Mouse (Mus musculus): Measurements from ENCODE around the gene Grin2a. TPM values are rescaled to one million over a fixed set of nuclear protein-coding genes. Genes with fewer than 3 reads are reported as not detected.

The Grin2a gene
- total RNA-seq, 2 experiments from 2014 or later: 0.10 to 0.17 TPM

DNA sequence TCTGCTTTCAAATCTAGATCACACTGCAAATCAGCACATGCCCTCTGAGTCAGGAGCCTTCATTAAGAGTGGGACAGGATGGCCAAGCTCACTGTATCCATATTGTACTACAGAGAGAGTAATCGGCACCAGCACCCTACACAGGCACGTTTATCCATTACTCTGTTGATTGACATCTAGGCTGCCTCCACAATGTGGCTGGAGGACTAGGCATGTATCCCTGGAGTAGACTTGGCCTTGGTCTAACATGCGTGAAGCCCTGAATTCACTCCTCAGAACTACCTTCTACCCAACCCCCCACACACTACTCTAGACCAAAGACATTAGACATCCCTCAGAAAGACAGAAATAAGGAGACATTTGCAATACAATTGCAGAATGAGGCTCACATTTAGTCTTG, 227.4 kb downstream of the Grin2a start:
- intact Hi-C loops (cut with DNase I): no loop called here
- no peak for DNase-seq

DNA sequence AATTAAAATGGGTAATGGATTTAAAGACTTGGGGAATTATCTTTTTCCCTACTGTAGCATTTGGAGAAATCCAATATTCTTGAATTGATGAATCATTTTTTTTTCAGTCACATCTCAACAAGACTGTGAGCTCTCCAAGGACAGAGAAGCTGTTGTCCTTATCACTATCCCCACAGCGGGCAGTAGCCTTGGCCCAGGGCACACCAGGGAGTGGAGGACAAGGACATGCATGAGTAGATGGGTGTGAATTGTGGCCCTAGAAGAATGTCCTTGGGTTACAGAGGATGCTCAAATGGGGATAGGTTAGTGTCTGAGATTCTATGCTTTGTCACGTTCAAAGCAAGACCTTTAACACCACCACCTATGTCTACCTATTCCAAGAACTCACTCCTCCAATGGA, 231.3 kb downstream of the Grin2a start:
- DNase-seq: no peak
- intact Hi-C loops (cut with DNase I): no loop called here

DNA sequence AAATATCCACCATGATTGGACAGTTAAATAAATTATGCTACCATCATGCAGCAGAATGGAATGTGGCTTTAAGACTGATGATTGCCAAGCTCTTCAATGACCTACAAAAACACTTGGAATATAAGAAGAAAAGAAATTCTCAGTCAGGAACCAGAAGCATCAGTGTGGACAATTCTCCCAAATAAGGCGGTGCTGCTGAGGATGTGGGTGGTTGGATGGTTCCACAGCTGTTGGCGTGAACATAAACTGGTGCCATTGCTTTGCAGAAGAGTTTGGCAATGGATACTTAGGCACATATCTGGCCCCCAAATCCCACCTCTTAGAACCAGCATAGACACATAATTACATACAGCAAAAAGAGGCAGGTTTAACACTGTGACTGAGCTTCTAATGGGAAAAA, 235.0 kb downstream of the Grin2a start:
- no peak for DNase-seq
- intact Hi-C loops (cut with DNase I): no loop called here

DNA sequence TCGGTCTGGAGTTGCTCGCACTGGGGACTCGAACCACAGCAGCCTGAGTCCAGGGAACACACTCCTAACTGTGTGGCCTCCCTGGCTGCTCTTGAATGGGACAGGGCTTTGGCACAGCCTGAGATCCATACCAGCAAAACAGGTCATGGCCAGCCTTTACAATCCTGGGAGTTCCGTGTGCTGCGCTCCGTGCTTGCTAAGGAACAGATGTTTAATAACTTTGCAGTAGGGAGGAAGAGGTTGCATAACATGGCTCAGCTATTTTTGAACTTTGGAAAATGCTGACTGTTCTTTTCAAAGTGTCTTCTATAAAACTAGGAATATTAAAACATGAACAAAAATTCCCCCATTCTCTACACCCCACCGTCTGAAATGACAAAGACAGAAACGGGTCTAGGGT, 238.5 kb downstream of the Grin2a start:
- no peak for DNase-seq
- intact Hi-C loops (cut with DNase I): no loop called here

DNA sequence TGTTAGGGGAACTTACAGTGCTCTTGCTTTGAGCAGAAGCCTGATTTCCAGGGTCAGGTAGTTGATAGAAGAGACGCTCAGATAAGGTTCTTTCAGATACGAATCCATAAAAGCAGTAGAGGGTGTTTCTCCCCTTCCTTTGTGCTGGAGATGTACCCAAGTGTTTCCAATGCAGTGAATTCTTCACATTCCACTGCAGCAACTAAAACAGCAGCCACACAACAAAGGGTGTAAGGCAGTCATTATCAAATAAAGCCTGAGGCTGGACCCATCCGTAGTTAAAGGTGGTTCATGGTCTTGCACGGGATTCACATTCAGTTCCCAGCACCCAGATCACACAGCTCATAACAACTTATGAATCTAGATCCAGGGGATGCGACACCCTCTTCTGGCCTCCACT, 241.3 kb downstream of the Grin2a start:
- no peak for DNase-seq

DNA sequence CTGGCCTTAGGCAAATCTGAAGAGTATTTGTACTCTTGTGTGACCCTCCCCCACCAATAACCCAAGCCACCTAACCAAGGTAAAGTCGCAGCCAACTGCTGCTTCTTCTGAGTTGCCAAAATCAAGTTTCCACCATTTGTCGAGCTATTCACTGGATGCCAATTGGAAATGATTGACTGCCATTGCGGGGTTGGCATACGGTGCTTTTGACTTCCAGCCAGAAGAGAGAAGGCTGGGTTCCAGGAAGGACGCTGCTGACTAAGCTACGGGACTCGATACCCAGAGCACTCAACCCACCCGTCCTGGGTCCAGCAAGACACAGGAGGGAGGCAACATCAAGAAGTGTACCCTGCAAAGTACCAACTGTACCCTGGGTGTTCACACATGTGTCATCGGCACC, 242.3 kb downstream of the Grin2a start:
- intact Hi-C loops (cut with DNase I): no loop called here
- no peak for DNase-seq

More for the DNA sequence above, 241.3 kb downstream of the Grin2a start:
- intact Hi-C loops (cut with DNase I): no loop called here

DNA sequence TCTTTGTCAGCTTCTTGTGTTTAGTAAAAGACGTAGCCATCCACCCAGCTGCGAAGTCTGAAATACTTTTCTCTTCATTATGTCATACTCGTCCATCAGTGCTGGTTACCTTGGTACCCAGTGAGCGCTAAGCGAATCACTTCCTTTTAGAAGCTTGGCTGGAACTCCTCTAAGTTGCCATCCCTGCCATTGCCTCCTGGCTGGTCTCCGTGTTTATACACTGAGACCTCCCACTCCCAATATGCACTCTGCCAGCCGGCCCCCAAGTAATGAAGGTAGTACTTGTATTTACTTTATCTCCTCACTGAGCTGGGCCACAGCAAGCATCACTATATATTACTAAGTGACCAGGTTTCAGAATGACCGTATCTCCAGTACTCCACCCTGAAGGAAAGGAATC, 242.8 kb downstream of the Grin2a start:
- no peak for DNase-seq
- intact Hi-C loops (cut with DNase I): no loop called here

DNA sequence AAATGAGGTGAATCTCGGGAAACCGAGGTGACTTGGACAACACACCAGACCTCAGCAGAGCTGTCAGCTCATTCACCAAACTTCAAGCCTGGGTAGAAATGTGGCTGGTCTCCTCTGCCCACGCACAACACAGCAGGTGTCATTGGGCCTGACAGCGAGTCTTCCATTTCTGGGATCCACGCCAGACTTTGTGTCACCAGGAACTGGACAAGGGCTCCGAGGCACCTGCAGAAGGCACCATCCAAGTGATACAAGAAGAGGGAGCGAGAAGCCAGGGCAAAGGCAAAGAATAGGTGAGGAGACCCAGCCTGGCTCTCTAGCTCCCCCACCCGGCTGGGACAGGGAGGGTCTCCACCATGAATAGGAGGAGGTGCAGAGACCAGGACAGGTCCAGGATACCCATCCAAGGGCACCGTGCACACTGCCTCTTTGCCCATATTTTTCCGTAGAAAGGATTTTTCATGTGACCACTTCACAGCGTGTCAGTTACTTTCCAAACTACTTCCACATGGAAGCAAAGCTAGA, 244.3 kb downstream of the Grin2a start:
- intact Hi-C loops (cut with DNase I): no loop called here
- DNase-seq: no peak

DNA sequence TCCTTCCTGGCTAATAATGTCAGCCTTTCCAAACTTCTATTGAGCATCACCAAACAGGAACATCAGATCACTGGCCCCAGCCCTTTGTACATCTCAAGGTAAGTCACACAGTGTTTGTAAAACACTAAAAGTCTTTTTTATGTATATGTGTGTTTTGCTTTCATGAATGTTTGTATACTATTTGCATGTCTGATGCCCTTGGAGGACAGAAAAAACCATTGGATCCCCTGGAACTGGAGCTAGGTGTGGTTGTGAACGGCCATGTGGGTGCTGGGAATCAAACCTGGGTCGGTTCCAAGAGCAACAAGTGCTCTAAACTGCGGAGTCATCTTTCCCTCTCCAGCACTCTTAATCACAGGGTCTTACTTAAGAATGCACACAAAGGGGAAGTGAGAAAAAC, 245.7 kb downstream of the Grin2a start:
- DNase-seq: no peak
- intact Hi-C loops (cut with DNase I): no loop called here

DNA sequence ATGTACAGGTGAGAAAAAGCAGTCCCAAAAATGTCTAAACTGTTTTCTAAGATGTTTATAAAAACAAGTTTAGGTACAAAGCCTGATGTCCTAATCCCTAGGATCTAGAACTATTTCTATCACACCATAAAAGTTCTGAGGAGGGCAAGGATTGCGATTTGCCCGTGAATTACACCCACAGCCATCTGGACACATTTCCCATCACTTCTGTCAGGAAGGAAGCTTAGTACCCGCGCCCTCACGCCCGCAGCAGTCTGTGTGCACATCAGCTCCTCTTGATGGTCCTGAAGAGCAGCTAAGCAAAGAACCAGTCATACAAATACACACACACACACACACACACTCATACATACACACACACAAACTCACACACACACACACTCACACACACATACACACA, 252.9 kb downstream of the Grin2a start:
- DNase-seq: no peak
- intact Hi-C loops (cut with DNase I): no loop called here

DNA sequence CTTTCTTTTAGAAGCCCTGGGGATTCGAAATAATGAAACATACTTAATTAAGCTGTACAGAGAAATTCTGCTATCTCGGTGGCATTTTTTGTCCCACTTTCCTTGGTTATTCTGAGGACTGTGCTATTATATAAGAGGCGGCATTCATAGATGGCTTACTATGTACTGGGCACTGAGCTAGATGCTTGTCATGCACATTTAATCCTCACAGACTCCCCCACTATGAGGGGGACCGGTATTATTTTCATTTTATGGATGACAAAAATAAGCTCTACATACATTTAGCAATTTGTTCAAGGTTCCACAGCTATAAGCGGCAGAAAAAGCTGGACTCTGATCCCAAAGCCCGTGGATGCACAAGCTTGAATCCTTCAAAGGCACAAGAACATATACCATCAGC, 256.7 kb downstream of the Grin2a start:
- intact Hi-C loops (cut with DNase I): no loop called here

DNA sequence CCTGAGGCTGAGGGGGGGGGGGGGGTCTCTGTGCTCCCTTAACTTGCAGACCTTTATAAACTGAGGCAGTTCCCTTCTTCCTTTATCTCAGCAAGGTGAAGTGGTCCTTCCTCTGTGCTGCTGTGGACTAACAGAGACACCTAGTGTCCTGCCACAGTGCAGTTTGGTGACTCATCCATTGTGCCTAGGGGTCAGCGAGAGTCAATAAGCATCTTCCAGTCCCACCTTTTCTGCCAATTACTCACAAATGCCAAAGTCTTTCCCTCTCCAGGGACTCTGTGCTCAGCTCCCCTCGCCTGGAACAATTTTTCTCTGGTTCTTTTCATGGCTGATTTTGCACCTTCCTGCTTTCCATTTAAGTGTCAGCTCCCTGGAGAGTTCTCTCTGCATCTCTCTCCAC, 258.2 kb downstream of the Grin2a start:
- intact Hi-C loops (cut with DNase I): no loop called here
- no peak for DNase-seq

More for the DNA sequence above, 256.7 kb downstream of the Grin2a start:
- no peak for DNase-seq

DNA sequence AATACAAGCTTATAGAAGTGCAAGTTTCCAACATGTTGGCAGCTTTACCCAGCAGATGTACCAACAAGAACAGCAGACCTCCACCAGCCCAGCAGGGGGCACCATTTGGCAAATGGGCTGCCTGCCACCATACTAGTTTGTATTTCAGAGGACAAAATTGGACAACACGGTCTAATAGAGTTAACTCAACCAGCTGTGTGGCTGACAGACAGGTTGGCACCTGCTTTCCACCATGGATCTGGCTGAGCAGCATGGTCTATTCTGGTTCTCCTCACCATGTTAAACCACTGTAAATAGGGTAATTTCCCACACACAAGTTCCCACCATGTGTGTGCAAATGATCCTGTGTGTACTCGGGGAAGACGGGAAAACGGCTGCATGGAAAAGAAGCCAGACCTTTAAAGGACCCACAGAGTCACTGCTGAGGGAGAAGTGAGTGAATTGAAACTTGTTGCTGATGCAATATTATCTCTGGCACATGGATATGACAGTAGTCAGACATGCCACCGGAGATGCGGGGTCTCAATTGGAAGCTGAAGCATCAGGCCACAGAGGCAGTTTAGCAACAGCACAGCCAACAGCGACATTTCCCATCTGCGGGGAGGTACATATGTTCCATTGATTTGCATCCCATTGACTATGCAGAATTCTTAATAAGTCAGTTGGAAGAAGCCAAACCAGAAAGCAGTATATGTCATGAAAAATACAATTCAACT, 259.8 kb downstream of the Grin2a start:
- intact Hi-C loops (cut with DNase I): no loop called here
- no peak for DNase-seq

DNA sequence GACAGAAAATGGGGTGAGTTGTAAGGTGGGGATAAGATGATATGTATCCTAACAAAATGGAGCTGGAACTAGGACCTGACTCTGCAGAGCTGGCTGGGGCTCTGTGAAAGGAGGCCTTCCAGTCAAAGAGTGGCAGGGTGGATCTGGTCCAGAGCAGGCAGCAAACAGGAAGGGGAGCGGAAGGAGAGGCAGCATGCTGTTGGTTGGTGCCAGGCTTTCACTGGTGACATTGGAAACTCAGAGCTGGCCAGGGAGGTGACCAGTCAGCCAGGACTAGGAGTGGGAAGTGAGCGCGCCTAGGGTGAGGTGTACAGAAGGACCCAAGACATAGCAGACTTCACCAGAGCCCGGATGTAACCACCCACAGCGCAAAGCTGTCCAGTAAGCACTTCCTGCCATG, 267.8 kb downstream of the Grin2a start:
- intact Hi-C loops (cut with DNase I): no loop called here
- DNase-seq: no peak

DNA sequence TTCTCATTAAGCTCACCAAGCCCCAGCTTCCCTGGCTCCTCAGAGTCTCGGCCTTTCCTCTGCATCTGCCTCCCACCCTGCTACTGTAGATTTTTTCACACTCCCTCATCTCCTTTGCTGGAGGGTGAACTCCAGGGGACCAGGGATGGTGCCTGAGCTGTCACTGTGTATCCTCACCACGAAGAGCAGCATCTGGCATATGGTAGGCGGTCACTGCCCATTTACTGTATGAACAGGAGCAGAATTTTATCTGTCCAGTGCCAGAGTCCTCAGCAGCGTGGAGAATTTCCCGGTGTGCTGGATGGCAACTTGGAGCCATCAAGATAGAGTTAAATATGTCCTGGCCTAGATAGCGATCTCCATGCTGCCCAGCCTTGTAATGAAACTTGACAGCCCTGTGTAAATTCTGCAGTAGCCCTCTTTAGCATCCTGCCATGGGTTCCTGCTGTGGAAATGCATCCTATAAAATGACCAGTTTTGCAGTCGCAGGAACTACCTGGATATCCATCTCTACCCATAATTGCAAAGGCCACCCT, 269.7 kb downstream of the Grin2a start:
- DNase-seq: no peak
- intact Hi-C loops (cut with DNase I): no loop called here

DNA sequence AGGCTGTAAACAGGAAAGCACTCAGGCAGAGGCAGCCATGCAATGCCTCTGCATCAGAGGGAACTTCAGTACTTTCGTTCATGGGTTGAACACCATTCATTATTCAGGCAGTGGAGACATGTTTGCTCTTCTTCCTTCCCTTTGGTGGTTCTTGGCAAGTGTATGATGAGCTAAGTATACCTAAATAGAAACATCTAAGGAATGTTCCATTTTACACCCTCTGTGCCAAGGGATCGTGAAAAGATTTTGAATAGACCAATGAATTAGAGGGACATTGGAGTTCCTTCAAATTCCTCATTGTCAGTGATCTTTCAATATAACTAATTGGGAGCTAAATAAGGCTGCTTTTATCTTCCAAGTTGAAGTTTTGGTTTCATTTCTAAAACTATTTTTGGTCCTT, 284.0 kb downstream of the Grin2a start:
- no peak for DNase-seq
- intact Hi-C loops (cut with DNase I): no loop called here

DNA sequence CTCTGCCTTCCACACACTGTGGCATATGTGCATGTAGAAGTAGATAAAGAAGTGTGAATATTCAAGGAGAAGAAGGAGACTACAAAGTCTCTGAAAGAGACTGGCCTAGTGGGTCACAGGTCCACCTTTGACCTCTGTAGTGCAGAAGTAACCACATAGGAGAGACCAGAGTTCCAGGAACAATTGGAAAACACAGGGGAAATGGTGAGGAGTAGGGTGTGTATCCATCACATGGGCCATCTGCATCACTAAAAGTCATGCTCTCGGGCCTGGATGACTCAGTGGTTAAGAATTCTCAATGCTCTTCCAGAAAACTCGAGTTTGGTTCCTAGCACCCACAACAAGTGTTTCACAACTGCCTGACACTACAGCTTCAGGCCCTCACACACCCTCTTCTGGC, 285.4 kb downstream of the Grin2a start:
- no peak for DNase-seq

DNA sequence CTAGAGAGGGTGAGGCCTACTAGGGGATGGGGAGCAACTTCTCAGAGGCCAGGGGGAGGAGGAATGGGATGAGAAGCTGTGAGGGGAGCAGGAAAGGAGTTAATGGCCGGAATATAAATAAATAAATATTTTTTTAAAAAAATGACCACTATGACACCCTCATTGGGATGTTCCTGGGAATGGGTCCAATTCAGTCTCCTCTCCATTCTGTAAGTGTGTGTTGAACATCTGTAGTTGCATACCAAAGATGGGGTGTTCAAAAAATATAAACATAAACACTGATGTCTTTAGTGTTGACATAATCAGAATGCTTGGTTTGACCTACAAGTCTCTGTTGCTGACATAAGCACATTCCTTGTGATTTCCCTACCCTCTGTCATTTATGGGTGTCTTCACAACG, 298.2 kb downstream of the Grin2a start:
- DNase-seq: no peak
- intact Hi-C loops (cut with DNase I): no loop called here

More for the DNA sequence above, 285.4 kb downstream of the Grin2a start:
- intact Hi-C loops (cut with DNase I): no loop called here

DNA sequence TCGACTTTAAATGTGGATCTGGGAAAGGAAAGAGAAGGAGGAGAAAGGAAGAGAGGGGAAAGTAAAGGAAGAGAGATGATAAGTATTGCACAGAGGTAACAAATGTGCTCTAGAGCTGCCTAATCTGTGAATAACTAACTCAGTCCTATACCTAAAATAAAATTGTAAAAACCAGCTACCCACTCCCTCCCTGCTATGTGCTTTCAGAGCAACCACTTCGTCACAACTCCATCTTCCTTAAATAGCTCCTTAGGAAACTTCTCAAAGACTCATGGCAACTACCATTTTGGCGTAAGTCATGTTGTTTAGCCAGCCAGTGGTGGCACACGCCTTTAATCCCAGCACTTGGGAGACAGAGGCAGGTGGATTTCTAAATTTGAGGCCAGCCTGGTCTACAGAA, 301.3 kb downstream of the Grin2a start:
- intact Hi-C loops (cut with DNase I): no loop called here
- DNase-seq: no peak

DNA sequence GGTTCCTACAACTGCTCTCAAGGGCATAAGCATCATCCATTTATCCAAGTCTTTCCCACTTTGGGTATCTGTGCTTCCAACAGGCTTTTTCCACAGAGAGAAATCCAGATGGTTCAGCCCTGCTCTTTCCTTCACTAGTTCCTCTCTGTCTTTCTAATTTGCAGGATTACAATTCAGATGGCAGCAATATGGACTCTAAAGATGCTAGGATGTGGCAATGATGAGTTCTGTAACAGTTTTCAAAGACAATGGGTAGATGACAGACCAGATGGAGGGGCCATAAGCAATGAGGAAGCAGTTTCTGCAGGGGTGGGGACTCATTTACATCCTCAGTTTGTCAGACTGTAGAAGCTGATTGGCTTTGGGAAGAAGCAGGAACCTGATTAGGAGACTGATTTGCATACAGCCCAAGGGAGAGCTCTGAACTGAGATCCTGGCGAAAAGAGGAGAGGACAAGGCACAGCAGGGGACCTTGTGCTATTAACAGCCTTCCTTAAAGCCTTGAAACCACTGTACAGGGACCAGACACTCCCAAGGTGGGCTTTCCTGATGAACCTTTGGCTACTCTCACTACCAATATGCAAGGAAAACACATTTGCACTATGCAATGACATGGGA, 306.7 kb downstream of the Grin2a start:
- no peak for DNase-seq
- intact Hi-C loops (cut with DNase I): no loop called here

DNA sequence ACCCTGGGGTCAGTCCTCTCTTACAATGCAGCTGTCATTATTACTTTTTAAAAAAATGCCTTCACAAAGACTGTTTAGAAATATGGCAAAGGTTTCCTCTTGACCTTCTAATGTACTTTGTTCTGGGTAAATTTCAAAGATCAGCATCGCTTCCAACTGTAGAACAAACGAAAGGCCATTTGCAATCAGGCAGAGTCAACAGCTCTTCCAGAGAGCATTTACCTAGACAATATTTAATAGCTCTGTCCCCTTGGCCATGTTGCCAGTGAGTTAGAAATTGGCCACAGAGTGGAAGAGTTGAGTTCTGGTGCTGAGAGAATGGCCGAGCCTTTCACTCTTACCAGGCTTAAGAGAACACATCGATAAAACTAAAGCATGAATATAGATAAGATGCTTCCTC, 314.8 kb downstream of the Grin2a start:
- intact Hi-C loops (cut with DNase I): no loop called here
- DNase-seq: no peak

DNA sequence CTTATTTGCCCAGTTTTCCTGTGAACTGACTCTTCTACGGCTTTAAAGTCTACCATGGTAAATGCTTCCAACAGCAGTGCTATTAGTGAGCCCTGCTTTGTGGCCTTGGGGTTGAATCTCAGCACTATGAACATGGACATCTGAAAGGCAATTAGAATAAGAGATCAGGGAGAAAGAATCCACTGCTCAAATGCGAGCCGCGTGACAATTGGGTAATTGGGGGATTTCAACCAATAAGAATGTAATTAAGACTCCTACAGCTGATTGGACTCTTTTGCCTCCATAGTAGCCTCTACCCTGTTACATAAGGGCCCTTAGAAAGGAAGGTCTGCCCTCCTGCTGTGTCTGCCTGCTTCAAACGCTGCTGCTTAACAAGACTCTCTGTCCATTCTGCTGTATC, 315.4 kb downstream of the Grin2a start:
- DNase-seq: no peak
- intact Hi-C loops (cut with DNase I): no loop called here
